Mouse (Mus musculus): ENCODE results near the gene Gabra2.

Gabra2 gene

DNA sequence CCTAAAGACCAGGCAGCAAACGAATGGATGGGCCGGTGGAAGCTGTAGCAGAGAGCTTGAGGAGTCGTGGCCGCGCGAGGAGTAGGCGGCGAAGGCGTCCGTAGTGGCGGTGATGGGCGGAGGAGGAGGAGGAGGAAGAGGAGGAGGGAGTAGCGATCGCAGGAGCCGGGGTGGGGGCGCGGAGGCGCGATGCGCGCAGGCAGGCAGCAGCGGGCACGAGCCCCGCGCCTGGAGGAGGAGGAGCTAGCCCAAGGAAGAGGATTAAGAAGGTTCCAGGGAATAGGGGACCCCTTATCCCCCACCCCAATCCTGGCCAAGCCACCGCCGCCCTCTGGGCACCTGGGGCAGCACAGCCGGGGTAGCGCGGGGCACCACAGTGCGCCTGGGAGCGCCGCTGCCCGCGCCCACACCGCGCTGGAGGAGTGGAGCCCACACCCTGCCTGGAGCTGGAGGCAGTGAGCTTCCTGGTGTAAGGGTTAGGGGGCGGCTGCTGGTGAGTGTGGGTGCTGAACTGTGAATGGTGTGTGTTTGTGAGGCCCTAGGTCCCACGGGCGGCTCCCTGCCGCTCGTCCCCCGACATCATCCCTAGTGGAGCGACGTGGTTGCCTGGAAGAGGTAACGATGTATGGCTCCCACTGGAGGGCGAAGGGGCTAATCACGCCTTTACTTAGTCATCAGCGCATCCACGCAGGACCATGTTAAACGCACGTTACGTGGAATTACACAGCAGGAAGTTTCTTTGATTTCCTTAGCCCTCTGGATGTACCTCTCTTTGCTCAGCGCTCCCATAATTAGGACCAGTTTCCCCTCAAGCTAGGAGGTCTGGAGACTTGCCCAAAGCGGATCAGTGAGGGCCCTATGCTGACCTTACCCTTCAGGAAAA is at the start of gene Gabra2:
Gene Gabra2, minus strand, starts transcription at position 125 of the 883 bp plus-strand sequence.
- DNase-seq (ENCODE audit: low spot score in 2 of 2), result peak; percentile 59 to 78

DNA sequence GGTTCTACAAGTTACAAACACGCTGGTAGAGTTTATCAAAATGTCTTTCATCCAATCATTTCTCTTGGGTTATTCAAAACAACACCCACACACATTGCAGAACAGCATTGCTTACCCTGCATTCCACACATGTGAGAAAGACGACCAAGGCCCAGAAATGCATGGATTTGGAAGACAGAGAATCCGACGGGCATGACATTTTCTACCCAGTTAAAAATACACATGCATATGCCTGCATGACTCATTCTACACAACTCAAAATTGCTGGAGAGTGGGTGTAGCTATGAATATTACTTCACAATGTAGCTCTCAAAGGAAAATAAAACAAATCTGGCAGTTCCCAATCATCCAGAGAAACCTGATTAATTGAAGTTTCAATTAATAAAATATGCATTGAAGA is 41.0 kb upstream of the Gabra2 start:
- peak; percentile 46 to 65 for DNase-seq (ENCODE audit: low spot score in 2 of 2)

DNA sequence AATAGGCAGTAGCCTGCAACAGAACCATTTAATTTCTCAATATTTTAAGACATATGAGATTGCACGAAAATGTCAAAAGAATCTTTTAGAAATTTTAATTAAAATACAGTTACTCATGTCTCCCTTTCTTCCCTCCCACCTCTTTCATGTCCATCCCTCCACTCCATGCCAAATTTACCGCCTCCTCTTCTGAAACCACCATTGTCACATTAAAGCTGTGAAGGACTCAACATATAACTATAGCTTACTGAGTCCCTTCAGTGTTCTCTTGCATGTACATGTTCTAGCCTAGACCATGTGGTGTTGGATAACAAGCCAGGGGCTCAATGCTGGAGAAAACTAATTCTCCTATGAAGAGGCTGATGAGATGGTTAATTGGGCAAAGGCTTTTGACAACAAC is 40.2 kb upstream of the Gabra2 start:
- peak in 1 of 2 experiments; percentile 7 for DNase-seq (ENCODE audit: low spot score in 2 of 2)

GRCm38 (mm10) chr5:71127721-71128120 is 32.1 kb upstream of the Gabra2 start:
- peak in 1 of 2 experiments; percentile 54 for DNase-seq (ENCODE audit: low spot score in 2 of 2)

- DNase-seq (ENCODE audit: low spot score in 2 of 2), result no peak
These were observed 19.6 kb upstream of the Gabra2 start for GRCm38 (mm10) chr5:71115216-71115615.

DNA sequence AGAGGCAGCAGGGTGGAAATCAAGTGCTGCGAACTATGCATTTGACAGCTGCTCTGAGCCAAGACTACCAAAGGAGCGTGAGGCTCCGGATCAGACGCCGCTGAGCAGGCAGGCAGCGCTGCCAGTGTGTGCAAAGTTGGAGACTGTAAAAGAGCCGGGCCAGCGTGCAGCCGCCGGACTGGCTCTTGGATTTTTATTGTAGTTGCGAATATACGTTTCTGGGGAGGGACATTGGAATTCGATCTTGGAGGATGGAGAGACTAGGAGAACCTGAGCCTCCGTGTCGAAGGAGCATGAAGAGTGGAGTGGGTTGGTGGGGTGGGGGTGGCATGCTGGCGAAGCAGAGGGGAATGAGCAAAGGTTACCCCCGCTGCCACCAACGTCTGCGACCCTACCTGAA is 469 bp downstream of the Gabra2 start:
- DNase-seq (ENCODE audit: low spot score in 2 of 2), result peak in 1 of 2 experiments; percentile 56

DNA sequence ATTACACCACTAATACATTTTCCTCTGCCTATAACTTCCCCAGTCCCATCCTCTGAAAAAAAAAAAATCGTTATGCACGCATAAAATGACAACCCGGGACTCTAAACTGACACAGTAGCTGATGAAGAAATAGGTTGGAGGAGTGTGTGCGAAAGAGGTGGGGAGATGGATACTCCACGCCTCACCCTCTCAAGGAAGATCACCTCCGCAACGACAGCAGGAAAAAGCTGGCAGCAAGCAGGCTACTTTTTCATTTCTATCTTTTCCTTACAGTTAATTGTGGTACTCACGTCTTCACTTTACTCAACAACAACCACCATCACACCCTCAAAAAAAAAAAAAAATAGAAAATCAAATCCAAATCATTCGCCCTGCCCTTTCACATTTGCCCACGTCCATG is 873 bp downstream of the Gabra2 start:
- peak in 1 of 2 experiments; percentile 36 for DNase-seq (ENCODE audit: low spot score in 2 of 2)

DNA sequence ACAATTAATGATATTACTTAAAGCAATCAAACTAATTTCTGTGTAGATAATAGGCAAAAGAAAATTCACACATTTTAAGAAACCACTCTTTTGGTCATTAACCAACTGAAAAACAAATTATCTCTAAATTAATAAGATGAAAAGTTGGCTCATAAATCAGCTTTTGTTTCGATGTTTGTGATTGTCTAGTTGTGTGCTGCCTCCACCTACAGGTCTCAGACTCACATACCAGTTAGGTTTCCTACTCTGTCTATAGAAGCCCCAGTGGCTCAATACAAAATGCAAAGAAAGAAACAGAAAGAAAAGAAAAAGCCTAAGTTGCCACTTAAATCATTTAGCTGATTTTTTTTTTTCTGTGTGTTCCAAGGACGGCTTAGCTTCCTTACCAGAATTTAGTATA is 1.8 kb downstream of the Gabra2 start:
- no peak for DNase-seq (ENCODE audit: low spot score in 2 of 2)

GRCm38 (mm10) chr5:71092475-71092874 is 3.2 kb downstream of the Gabra2 start:
- DNase-seq (ENCODE audit: low spot score in 2 of 2), result peak in 1 of 2 experiments; percentile 61

DNA sequence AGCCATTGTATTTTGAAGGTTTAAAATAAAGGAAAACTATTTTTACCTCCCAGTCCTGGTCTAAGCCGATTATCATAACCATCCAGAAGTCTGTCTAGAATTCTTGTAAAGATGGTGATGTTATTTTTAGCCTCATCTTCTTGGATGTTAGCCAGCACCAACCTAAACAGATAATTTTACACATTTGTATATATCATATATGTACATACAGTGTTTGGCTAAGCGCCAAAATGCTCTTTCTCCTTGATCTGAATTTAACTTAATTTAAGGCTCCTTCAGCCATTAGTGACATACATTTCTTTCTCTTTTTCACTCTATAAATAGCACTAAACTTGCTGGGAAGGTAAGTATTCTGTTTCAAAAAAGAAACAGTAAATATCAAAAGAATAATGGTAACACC is 3.7 kb downstream of the Gabra2 start:
- no peak for DNase-seq (ENCODE audit: low spot score in 2 of 2)

- DNase-seq (ENCODE audit: low spot score in 2 of 2), result no peak
These were observed 16.8 kb downstream of the Gabra2 start for GRCm38 (mm10) chr5:71078861-71079260.

GRCm38 (mm10) chr5:71061696-71062095 is 34.0 kb downstream of the Gabra2 start:
- peak; percentile 61 to 73 for DNase-seq (ENCODE audit: low spot score in 2 of 2)

- DNase-seq (ENCODE audit: low spot score in 2 of 2), result no peak
These were observed 37.6 kb downstream of the Gabra2 start for GRCm38 (mm10) chr5:71058047-71058446.

- DNase-seq (ENCODE audit: low spot score in 2 of 2), result no peak
These were observed 58.3 kb downstream of the Gabra2 start for GRCm38 (mm10) chr5:71037352-71037751.

DNA sequence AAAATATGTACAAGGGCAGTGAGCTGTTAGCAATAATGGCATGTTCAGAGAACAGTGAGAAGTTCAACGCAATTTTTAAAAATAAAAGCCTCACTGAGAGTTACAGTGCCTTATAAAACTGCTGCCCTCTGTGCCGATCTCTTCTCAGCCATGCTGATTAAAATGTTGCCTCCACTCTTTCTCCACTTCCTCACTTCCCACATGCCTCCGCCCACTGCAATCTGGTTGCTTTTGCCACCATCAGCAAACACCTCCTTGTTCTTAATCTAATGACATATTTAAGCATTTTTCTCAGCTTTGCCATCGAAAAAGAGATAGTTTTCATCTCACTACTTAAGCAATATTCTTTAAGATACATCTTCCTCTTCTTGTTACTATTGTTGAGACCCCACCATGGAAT is 69.7 kb downstream of the Gabra2 start:
- peak; percentile 45 to 85 for DNase-seq (ENCODE audit: low spot score in 2 of 2)

DNA sequence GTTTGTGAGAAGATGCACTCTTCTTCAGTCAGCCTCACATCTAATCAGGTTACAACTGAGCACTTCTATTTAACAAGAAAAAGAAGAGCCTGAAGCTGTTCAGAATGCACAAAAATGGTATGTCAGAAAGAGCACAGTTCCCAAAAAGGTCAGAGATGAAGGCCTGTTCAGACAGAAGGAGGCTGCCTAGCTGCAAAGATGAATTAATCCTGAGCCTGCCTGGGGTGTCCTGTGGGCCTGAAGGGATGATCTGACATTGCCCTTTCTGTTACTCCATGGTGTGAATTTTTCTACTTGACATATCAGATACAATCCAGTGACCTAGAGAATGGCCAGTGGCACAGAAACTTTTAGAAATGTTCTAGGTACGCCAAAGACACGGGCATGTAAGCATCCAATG is 83.9 kb downstream of the Gabra2 start:
- DNase-seq (ENCODE audit: low spot score in 2 of 2), result no peak

DNA sequence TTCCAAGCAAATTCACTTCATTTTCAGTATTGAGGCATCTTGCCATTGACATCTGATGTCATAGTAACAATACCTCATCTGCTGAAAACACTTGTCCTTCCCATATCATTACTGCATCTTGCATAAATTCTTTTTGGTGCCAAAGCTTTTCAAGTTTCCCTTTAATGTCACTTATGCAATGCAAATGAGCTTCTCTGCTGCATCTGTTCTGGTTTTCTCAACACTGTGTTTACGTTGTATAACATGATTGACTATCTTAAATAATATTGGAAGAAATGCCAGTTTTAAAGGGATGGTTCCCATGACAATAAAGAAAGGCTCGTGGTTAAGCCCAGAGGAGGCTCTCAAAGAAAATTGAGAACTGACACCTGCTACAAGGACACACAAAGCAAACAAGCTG is 84.4 kb downstream of the Gabra2 start:
- DNase-seq (ENCODE audit: low spot score in 2 of 2), result no peak

DNA sequence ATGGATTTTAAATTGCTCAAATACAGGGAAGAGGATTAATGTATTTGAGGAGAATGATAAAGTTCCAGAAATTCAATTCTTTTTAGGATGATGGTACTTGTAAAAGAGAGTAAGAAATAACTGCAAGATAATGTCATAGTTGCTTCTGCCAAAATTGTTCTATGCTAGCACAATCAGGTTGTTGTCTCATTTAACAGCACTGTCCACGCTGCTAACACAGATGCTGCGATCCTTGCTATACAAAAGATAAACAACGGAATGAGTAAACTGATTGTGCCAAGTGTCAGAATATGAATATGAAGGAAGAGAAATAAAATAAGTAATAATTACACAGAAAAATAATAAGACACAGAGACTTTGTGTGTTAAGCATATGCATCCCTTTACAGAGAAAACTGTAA is 84.9 kb downstream of the Gabra2 start:
- no peak for DNase-seq (ENCODE audit: low spot score in 2 of 2)

DNA sequence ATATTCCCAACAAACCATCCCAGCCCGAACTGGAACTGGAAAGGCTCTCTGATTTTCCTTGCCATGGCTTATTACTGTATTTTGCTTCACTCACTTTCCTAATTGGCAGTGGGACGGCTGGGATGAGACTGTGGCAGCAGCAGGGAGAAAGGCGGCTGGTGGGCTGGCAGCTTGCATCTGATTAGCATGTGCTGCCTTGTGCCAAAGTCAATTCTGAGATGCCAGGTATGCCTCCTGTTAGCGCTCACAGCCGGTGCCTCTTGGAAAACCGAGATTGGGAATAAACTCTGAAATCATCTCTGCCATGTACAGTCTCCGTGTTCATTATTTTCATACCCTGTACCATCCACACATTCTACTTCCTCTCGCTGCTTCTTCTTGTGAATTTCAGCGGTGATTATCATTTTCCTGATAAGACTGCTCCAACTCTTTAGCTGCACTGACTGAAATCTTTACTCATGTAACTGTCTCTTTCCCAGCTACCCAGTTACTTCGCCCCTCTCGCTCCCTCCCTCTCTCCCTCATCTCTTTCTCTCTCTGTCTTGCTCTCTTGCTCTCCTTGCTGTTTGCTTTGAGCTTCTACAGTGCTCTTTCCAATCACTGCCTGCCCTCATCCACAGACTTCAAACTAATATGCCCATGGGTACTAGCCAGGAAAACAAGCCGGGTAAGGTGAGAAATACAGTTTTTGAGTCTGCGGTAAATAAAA is 99.9 kb downstream of the Gabra2 start:
- DNase-seq (ENCODE audit: low spot score in 2 of 2), result peak; percentile 30 to 73

GRCm38 (mm10) chr5:70993281-70993680 is 102.4 kb downstream of the Gabra2 start:
- DNase-seq (ENCODE audit: low spot score in 2 of 2), result no peak

DNA sequence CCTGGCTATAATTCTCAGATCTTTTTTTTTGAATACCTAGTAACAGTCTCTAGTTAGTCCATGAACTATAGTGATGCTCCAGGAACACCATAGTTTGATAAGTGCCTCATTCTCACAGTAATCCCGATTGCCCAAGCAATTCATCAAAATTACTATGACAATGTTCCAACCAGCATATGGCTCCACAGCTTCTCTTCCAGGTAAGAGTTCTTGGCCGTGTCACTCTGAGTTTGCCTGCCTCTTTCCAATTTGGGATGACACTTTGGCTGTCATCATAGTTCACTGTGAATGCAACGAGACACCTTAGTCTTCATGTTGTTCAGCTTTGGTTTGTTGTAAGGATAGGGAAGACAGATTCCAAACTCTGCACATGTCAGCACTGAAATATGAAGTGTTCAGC is 104.8 kb downstream of the Gabra2 start:
- DNase-seq (ENCODE audit: low spot score in 2 of 2), result no peak
